Mouse (Mus musculus) hindbrain, embryonic 16.5 days (tissue): Measurements from ENCODE around the gene Nudt13. TPM values are rescaled to one million over a fixed set of nuclear protein-coding genes. Genes with fewer than 3 reads are reported as not detected.

Source experiments
- ATAC-seq: fragments of 200-750 bp; cut with Nextera tagmentation; 2 replicates; pipeline ENCODE4 v1.8.0; 2017; ENCODE audit warnings: moderate TSS enrichment, moderate library complexity
- H3K27ac ChIP-seq: fragments of 300-500 bp; sonication (generic); 2 replicates; pipeline ENCODE4 v1.5.1; 2014; ENCODE audit warnings: low read depth, mild to moderate bottlenecking, control low read depth, low read length, moderate library complexity
- H3K27me3 ChIP-seq: fragments of 300-500 bp; sonication (generic); replicated peaks from 2 replicates; pipeline ENCODE4 v1.6.1; 2014; ENCODE audit warnings: low read length; ENCODE audit not compliant: control insufficient read depth, insufficient read depth
- H3K36me3 ChIP-seq: fragments of 300-500 bp; sonication (generic); 2 replicates; pipeline ENCODE4 v1.6.1; 2014; ENCODE audit warnings: mild to moderate bottlenecking, low read length, moderate library complexity, mixed read lengths; ENCODE audit not compliant: control insufficient read depth, insufficient read depth
- H3K4me1 ChIP-seq: fragments of 300-500 bp; sonication (generic); 2 replicates; pipeline ENCODE4 v1.6.1; 2014; ENCODE audit warnings: low read depth, low read length; ENCODE audit not compliant: control insufficient read depth, insufficient read depth
- H3K4me2 ChIP-seq: fragments of 300-500 bp; sonication (generic); 2 replicates; pipeline ENCODE4 v1.6.1; 2014; ENCODE audit warnings: mild to moderate bottlenecking, low read length, control low read depth, moderate library complexity
- H3K4me3 ChIP-seq: fragments of 300-500 bp; sonication (generic); 2 replicates; pipeline ENCODE4 v1.5.1; 2014; ENCODE audit warnings: mild to moderate bottlenecking, low read length, control low read depth, moderate library complexity
- H3K9ac ChIP-seq: fragments of 300-500 bp; sonication (generic); 2 replicates; pipeline ENCODE4 v1.6.1; 2014; ENCODE audit warnings: low read depth, mild to moderate bottlenecking, control low read depth, low read length, moderate library complexity
- H3K9me3 ChIP-seq: fragments of 300-500 bp; sonication (generic); 2 replicates; pipeline ENCODE4 v1.6.1; 2014; ENCODE audit warnings: mild to moderate bottlenecking, low read length, moderate library complexity; ENCODE audit not compliant: control insufficient read depth
- WGBS: fragments of 180-500 bp; shearing (Covaris S2); extraction: QIAGEN DNeasy Blood & Tissue Kit; methylation state at CpG from one replicate; pipeline ENCODE4 v1.1.7; 2014; 5-methylcytosine and 5-hydroxymethylcytosine counted together
- polyA plus RNA-seq: library from polyadenylated mRNA; unstranded; fragments of >200 nt; fragmentation: Nextera tagmentation; extraction: Ambion mirVana; gene quantifications from 2 replicates; pipeline ENCODE4 v1.2.1, GENCODE M21; 2015

Gene Nudt13
- polyA plus RNA-seq, 1 experiment from 2014 or later, result 16.4 TPM

DNA sequence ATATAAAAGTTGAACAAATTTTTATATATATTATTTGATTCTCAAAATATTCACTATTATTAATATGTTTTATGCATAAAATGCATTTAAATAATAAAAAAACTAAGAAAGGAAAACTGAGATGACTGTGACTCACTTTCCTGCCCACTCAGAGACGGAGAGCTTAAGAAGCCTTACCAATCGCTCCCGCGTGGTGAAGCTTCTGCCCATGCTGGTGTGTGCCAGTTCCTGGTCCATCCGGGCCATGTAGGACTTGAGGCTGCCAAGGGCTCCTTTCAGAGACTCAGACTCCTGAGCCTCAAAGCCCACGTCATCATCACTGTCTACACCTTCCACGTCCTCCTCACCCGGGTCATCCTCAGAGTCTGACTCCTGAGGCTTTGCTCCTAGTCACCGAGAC is 29.7 kb downstream of the Nudt13 start:
- Histone ChIP-seq H3K4me3 (no peak overlapping the region), H3K4me2 (no peak overlapping the region), H3K27me3 (no peaks in the 10 kb centered on the region), H3K9me3 (no peaks in the 10 kb centered on the region), H3K4me1 (no peaks in the 10 kb centered on the region), H3K9ac (no peak overlapping the region), H3K36me3 (peaks cover 34% of the 10 kb centered on the region), H3K27ac (no peak overlapping the region)
- 95% methylated on average over 9 of the region's 9 CpGs for WGBS
- ATAC-seq, result no peak

DNA sequence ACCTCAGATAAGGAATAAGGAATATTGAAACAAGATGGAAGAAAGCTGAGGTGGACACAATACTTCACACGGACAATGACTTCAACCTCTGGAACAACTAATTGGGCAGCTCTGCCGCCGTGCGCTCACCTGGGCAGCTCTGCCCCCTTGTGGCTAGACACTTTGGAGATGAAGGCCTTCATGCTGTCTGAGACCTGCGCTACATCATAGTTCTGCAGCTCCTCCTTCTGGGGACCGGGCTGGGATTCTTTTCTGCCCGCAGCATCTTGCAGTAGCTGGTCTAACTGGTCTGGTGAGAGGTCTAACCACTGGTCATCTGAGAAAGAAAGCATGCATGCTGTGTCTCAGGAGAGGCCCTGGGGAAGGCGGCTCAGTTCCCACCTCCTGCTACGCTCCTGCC is 34.0 kb downstream of the Nudt13 start:
- Histone ChIP-seq H3K4me3 (no peak overlapping the region), H3K27me3 (no peaks in the 10 kb centered on the region), H3K36me3 (peaks cover 33% of the 10 kb centered on the region), H3K9me3 (no peaks in the 10 kb centered on the region), H3K27ac (no peak overlapping the region), H3K9ac (no peak overlapping the region), H3K4me2 (no peak overlapping the region), H3K4me1 (no peaks in the 10 kb centered on the region)
- 78% methylated on average over 9 of the region's 9 CpGs for WGBS
- no peak for ATAC-seq

DNA sequence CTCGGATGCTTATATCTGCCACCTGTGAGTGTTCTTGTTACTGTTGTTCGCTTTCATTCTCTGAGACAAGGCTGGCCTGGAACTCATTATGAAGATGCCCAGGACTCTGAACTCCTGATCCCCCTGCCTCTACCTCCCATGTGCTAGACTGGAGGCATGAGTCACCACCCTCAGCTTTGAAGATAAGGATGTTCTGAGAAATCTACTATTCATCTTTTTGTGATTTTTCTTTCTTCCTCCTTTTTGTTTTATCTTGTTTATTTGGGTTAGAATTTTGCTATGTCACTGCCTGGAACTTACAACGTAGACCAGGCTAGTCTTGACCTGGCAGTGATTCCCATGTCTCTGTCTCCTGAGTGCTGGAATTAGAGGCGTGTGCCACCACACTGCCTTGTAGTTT is 36.8 kb downstream of the Nudt13 start:
- H3K9ac ChIP-seq, result no peak overlapping the region
- no peak overlapping the region for H3K4me2 ChIP-seq
- no peak overlapping the region for H3K27ac ChIP-seq
- no peak for ATAC-seq
- H3K4me3 ChIP-seq, result no peak overlapping the region
- peaks cover 33% of the 10 kb centered on the region for H3K36me3 ChIP-seq
- H3K27me3 ChIP-seq, result no peaks in the 10 kb centered on the region
- H3K4me1 ChIP-seq, result no peaks in the 10 kb centered on the region
- H3K9me3 ChIP-seq, result no peaks in the 10 kb centered on the region
- 94% methylated on average over 4 of the region's 4 CpGs for WGBS

DNA sequence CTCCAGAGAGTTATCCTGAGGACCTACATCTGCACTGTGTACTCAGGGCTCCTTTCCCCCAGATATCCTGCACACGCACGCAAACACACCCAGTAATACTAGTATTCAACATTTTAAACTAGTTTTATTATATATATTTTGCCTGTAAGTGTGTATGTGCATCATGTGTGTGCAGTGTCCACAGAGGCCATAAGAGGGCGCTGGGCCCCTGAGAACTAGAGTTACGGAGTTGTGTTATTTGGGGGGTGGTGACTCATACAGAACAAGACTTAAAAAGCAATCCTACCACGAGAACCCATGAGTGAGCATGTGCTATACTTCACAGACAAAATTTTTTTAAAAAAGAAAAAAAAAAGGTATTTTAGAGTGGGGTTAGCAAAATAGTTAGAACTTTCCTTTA is 44.9 kb downstream of the Nudt13 start:
- ATAC-seq, result no peak
- Histone ChIP-seq H3K4me3 (no peak overlapping the region), H3K9me3 (no peaks in the 10 kb centered on the region), H3K4me1 (no peaks in the 10 kb centered on the region), H3K27me3 (no peaks in the 10 kb centered on the region), H3K36me3 (peaks cover 9% of the 10 kb centered on the region), H3K4me2 (no peak overlapping the region), H3K9ac (no peak overlapping the region), H3K27ac (no peak overlapping the region)
- 97% methylated on average over 5 of the region's 5 CpGs for WGBS

DNA sequence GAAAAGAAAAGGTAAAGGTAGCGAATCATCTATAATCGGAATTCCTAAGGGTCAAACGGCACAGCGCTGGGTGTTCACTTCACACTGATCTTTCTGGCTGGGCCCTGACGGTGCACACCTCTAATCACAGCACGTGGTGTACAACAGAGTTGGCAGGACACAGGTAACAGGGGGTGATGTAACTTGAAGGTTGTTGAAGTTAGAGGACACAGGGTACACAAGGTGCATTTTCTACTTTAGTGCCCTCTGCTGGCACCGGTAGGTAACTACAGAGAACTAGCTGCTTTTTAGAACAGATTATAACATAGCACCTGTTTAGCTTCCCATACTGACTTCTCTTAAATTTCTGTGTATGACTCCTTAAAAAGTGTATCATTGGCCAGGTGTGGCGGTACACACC is 45.7 kb downstream of the Nudt13 start:
- 86% methylated on average over 8 of the region's 8 CpGs for WGBS
- H3K9me3 ChIP-seq, result no peaks in the 10 kb centered on the region
- 0 out of 2 replicates have a peak, but pooled peaks have one; percentile 30 for ATAC-seq
- peaks cover 13% of the 10 kb centered on the region for H3K36me3 ChIP-seq
- H3K4me3 ChIP-seq, result no peak overlapping the region
- H3K27me3 ChIP-seq, result no peaks in the 10 kb centered on the region
- H3K9ac ChIP-seq, result no peak overlapping the region
- H3K4me2 ChIP-seq, result no peak overlapping the region
- no peaks in the 10 kb centered on the region for H3K4me1 ChIP-seq
- H3K27ac ChIP-seq, result no peak overlapping the region

DNA sequence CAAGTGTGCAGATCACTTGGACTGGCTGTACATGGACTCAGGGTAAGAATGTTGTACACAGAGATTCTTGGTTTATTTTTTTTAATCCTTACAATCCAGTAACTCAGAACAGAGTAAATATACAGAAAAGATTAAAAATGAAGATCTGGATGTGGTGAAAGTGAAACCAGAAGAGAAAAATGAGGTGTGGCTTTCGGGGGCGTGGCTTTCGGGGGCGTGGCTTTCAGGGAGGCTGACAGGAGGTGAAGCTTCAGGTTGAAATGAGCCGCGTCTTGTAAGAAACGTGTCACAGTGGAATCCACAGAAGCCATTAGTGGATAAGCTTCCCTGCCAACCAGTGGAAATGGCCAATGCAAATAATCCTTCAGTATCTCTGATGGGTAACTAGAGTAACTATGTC is 46.4 kb downstream of the Nudt13 start:
- ATAC-seq, result no peak
- 81% methylated on average over 7 of the region's 7 CpGs for WGBS
- Histone ChIP-seq H3K9ac (no peak overlapping the region), H3K4me3 (no peak overlapping the region), H3K9me3 (no peaks in the 10 kb centered on the region), H3K36me3 (peaks cover 13% of the 10 kb centered on the region), H3K27ac (no peak overlapping the region), H3K4me2 (no peak overlapping the region), H3K27me3 (no peaks in the 10 kb centered on the region), H3K4me1 (no peaks in the 10 kb centered on the region; the same call in 1 of the 2 replicates)

DNA sequence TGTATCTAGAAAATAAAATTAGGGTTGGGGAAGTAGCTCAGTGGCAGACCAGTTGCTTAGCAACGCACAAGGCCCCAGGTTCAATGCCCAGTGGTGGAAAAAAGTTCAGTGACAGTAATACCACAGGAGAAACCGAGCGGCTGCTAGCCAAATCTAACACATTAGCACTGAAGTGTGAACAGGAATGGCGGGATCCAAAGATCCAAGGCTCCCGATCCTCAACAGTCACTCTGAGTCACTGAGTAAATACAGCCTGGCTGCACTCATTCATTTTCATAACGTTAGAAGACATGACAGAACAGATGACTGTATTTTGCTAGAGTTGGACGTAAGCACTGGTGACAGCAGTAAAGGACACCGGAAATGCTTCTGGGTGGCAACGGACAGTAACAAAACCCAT is 51.4 kb downstream of the Nudt13 start:
- Histone ChIP-seq H3K4me1 (peaks cover 15% of the 10 kb centered on the region), H3K27ac (no peak overlapping the region), H3K9ac (no peak overlapping the region), H3K36me3 (peaks cover 7% of the 10 kb centered on the region), H3K9me3 (no peaks in the 10 kb centered on the region), H3K4me2 (no peak overlapping the region), H3K4me3 (no peak overlapping the region), H3K27me3 (no peaks in the 10 kb centered on the region)
- WGBS, result 88% methylated on average over 9 of the region's 9 CpGs
- ATAC-seq, result no peak

DNA sequence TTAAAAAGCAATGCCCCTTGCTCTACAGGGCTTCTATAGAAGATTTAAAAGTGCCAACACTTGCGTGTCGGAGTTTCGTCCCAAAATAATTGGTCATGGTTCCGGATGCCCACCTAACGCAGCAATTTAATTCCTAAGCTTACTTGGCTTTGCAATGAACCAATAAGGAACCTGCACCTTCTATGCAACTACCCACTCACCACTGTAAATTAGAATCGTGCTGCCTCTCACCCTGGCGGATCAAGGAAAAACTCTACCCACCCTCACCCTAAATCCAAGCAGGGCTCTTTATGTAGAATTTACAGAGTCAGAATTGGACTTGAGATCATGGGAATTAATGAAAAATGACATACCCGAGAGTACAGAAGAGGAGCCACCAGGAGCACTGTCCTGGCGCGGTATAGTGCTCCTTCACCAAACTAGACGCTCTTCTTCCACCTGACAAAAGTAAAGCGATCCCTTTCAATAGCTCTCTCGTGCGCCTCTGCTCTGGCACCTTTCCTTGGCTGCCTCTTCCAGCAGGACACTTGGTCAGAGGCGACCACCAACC is 53.0 kb downstream of the Nudt13 start:
- 5% methylated on average over 15 of the region's 15 CpGs for whole genome bisulfite sequencing
- Histone ChIP-seq H3K4me1 (peaks cover 15% of the 10 kb centered on the region), H3K9me3 (no peaks in the 10 kb centered on the region), H3K27ac (peak overlapping the region; percentile 78), H3K4me2 (peak overlapping the region; percentile 73), H3K36me3 (peaks cover 8% of the 10 kb centered on the region), H3K9ac (peak overlapping the region; percentile 87), H3K4me3 (peak overlapping the region; percentile 81), H3K27me3 (no peaks in the 10 kb centered on the region)
- peak; percentile 83 for ATAC-seq

DNA sequence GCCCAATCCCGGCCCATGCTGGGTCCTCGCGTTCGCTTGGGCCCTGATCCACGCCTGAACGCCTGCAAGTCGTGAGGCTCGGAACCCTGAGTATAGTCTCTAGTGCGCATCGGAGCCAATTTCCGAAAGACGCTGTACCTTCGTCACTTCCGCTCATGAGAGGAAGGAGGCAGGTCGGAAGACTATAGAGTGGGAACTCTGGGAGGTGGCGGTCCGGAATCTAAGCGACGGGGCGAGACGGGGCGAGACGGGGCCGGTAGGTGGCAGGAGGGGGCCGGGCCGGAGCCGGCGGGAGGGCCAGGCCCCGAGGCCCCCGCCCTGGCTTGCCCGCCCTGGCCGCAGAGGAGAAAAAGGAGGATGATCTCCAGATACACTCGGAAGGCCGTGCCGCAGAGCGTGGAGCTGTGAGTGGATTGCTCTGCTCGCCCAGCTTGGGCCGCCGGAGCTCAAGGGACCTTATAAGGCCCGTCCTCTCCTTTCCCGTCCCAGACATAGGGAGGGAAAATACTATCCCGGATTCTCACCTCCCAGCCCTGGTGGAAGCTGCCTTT is 53.6 kb downstream of the Nudt13 start, which contains the start of the genes Ecd and Fam149b:
Gene Ecd, minus strand, starts transcription at position 131 of the 551 bp plus-strand sequence.
Gene Fam149b, plus strand, starts transcription at position 172 of the 551 bp plus-strand sequence.
- Histone ChIP-seq H3K4me2 (peak within 1 kb of the TSS; percentile 93), H3K4me3 (peak within 1 kb of the TSS; percentile 81), H3K9me3 (no peaks in the 10 kb centered on the region), H3K27me3 (no peaks in the 10 kb centered on the region), H3K27ac (peak within 1 kb of the TSS; percentile 88), H3K9ac (peak within 1 kb of the TSS; percentile 87), H3K36me3 (peaks cover 10% of the 10 kb centered on the region), H3K4me1 (peaks cover 15% of the 10 kb centered on the region)
- WGBS, result under 1% methylated on average over 40 of the region's 42 CpGs
- peak; percentile 99 for ATAC-seq
